ENCODE assay signal across 9 mouse cellular contexts in the genomic region with DNA sequence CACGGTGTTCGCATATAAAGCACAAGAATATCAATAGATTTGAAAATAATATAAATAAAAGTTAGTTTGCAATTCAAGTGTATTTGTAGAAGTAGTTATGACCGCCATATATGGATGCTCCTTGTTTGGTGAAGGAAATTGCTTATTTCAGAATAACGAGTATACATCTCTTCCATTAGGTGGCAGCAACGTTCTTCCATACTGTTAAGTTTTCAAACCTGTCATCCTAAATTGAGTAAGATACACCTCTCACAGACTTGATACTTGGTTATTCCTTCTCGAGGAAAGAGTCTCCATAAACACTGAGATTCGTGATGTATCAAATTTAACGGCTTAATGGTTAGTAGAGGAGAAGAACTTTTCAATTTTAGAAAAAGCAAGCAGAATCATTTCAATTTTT. TPM values are rescaled to one million over a fixed set of nuclear protein-coding genes. Genes with fewer than 3 reads are reported as not detected.
DNase-seq lines count a peak whose midpoint lies in the region; ATAC-seq and TF ChIP-seq lines count a peak whose summit lies in the region.
"Had no signal": no experiment of that assay in that cellular context is flagged by ENCODE, and none has a peak within 500 bp of the region (broad histone marks: within the 10 kb centered on the region; RNA-seq: fewer than 3 reads in every experiment).

No protein-coding gene starts in this region.

- peak; percentile 36 to 42 for DNase-seq in B cell, adult 2 months
- DNase-seq in Muller cell, postnatal 12 days (ENCODE audit: inconsistent ontology term) = peak; percentile 83
- peak; percentile 78 for DNase-seq in retina, embryonic 14.5 days (ENCODE audit: low spot score)

- H3K4me3 ChIP-seq in intestine, postnatal 0 days (ENCODE audit: low read depth, low read length) = no peak overlapping the region
- no peak overlapping the region for H3K4me3 ChIP-seq in intestine, embryonic 16.5 days (ENCODE audit: low read length)
- H3K4me3 ChIP-seq in kidney, embryonic 14.5 days (ENCODE audit: low read length) = no peak overlapping the region

- no peak overlapping the region for H3K27ac ChIP-seq in intestine, postnatal 0 days (ENCODE audit: low read depth, low read length)
- H3K27ac ChIP-seq in intestine, embryonic 16.5 days (ENCODE audit: low read length) = no peak overlapping the region
- H3K27ac ChIP-seq in kidney, embryonic 14.5 days (ENCODE audit: low read depth, low read length) = no peak overlapping the region
- H3K27ac ChIP-seq: macrophage had no signal

- no peaks in the 10 kb centered on the region for H3K4me1 ChIP-seq in intestine, postnatal 0 days (replicated peaks; ENCODE audit: control insufficient read depth, insufficient read depth, low read length)
- H3K4me1 ChIP-seq in intestine, embryonic 16.5 days (ENCODE audit: control insufficient read depth, insufficient read depth, low read length) = 0 out of 2 replicates have a peak, but pooled peaks cover 4% of the 10 kb centered on the region
- peaks cover 4% of the 10 kb centered on the region; the same call in 1 of the 2 replicates for H3K4me1 ChIP-seq in kidney, embryonic 14.5 days (ENCODE audit: control insufficient read depth, insufficient read depth, low read length)

- 14% methylated on average over 8 of the region's 8 CpGs for WGBS in intestine, postnatal 0 days
- 20% methylated on average over 8 of the region's 8 CpGs for WGBS in intestine, embryonic 16.5 days
- WGBS in kidney, embryonic 14.5 days = 17% methylated on average over 8 of the region's 8 CpGs

- H3K9me3 ChIP-seq in intestine, postnatal 0 days (ENCODE audit: control insufficient read depth) = no peaks in the 10 kb centered on the region
- no peaks in the 10 kb centered on the region for H3K9me3 ChIP-seq in intestine, embryonic 16.5 days (ENCODE audit: control insufficient read depth, low read length)
- H3K9me3 ChIP-seq in kidney, embryonic 14.5 days (ENCODE audit: control insufficient read depth, low read length) = no peaks in the 10 kb centered on the region

- peak; percentile 85 for TF ChIP-seq CTCF in intestine, postnatal 0 days (IDR thresholded peaks at IDR 0.05; ENCODE audit: low read depth)

- H3K36me3 ChIP-seq in intestine, postnatal 0 days (ENCODE audit: control insufficient read depth, insufficient read depth) = no peaks in the 10 kb centered on the region
- H3K36me3 ChIP-seq in intestine, embryonic 16.5 days (ENCODE audit: control insufficient read depth, insufficient read depth, low read length) = no peaks in the 10 kb centered on the region
- H3K36me3 ChIP-seq in kidney, embryonic 14.5 days (ENCODE audit: control insufficient read depth, insufficient read depth, low read length) = no peaks in the 10 kb centered on the region

- H3K4me2 ChIP-seq in intestine, postnatal 0 days (replicated peaks; ENCODE audit: low read depth) = no peak overlapping the region
- H3K4me2 ChIP-seq in intestine, embryonic 16.5 days (ENCODE audit: low read depth, low read length) = no peak overlapping the region
- H3K4me2 ChIP-seq in kidney, embryonic 14.5 days (replicated peaks; ENCODE audit: low read depth, low read length) = no peak overlapping the region

- H3K27me3 ChIP-seq in intestine, postnatal 0 days (replicated peaks; ENCODE audit: control insufficient read depth, insufficient read depth, low read length) = no peaks in the 10 kb centered on the region
- H3K27me3 ChIP-seq in intestine, embryonic 16.5 days (replicated peaks; ENCODE audit: control insufficient read depth, insufficient read depth, low read length) = no peaks in the 10 kb centered on the region
- H3K27me3 ChIP-seq in kidney, embryonic 14.5 days (ENCODE audit: control insufficient read depth, insufficient read depth, low read length) = no peaks in the 10 kb centered on the region

- no peak overlapping the region for H3K9ac ChIP-seq in intestine, postnatal 0 days (ENCODE audit: low read depth, low read length)
- no peak overlapping the region for H3K9ac ChIP-seq in intestine, embryonic 16.5 days (ENCODE audit: low read depth, low read length)
- no peak overlapping the region for H3K9ac ChIP-seq in kidney, embryonic 14.5 days (ENCODE audit: low read depth, low read length)

- ATAC-seq in intestine, postnatal 0 days = no peak
- no peak for ATAC-seq in intestine, embryonic 16.5 days
- peak; percentile 88 for ATAC-seq in granulocyte monocyte progenitor cell, adult 5-6 weeks (replicated peaks; ENCODE audit: poor library complexity, severe bottlenecking)
- no peak for ATAC-seq in megakaryocyte-erythroid progenitor cell, adult 5-6 weeks (replicated peaks; ENCODE audit: low FRiP score, low TSS enrichment, poor library complexity, severe bottlenecking)
- no peak for ATAC-seq in kidney, embryonic 14.5 days (ENCODE audit: low FRiP score, low TSS enrichment)

RNA-seq across cellular contexts. Expression of gene Tes, which starts 37.4 kb away (rescaled TPM):
- 74.2 and 79.4 TPM in 2 replicates for polyA plus RNA-seq in intestine, postnatal 0 days (2015; fragmentation: Nextera tagmentation; extraction: Ambion mirVana)
- 90.1 and 97.0 TPM in 2 replicates for polyA plus RNA-seq in intestine, embryonic 16.5 days (2015; fragmentation: Nextera tagmentation; extraction: Ambion mirVana)
- 27.5 and 37.4 TPM in 2 replicates for total RNA-seq in granulocyte monocyte progenitor cell, adult 5-6 weeks (2014; fragmentation: Nextera tagmentation)
- 40.0 and 47.5 TPM in 2 replicates for total RNA-seq in granulocyte monocyte progenitor cell, adult 5-6 weeks (2017)
- total RNA-seq in megakaryocyte-erythroid progenitor cell, adult 5-6 weeks (2014; fragmentation: Nextera tagmentation) = 2.9 and 3.5 TPM in 2 replicates
- total RNA-seq in megakaryocyte-erythroid progenitor cell, adult 5-6 weeks (2017) = 8.4 and 19.4 TPM in 2 replicates
- polyA plus RNA-seq in kidney, embryonic 14.5 days (2014; fragmentation: Nextera tagmentation; extraction: Ambion mirVana) = 91.3 and 92.2 TPM in 2 replicates
